Mouse (Mus musculus): ENCODE measurements around the gene Morf4l2. TPM values are rescaled to one million over a fixed set of nuclear protein-coding genes. Genes with fewer than 3 reads are reported as not detected.
"Not testable (repeated sequence)": the region's sequence is repeated elsewhere in the genome, so short reads cannot be mapped to it uniquely, and the experiment has no call there.

Gene Morf4l2
- polyA plus RNA-seq, 1 experiment, result 225 TPM

- H3K79me3 ChIP-seq (ENCODE audit: low read depth), result no peaks in the 10 kb centered on the region
- no peaks in the 10 kb centered on the region for H3K36me3 ChIP-seq (ENCODE audit: control insufficient read depth, insufficient read depth)
- TF ChIP-seq CEBPB (IDR thresholded peaks at IDR 0.05; ENCODE audit: low read depth) (no peak), MAX (IDR thresholded peaks at IDR 0.05) (no peak), USF1 (IDR thresholded peaks at IDR 0.05; ENCODE audit: low read depth) (no peak), MYOG (IDR thresholded peaks at IDR 0.05; ENCODE audit: control insufficient read depth, extremely low read depth, insufficient read length) (no peak), CTCF (IDR thresholded peaks at IDR 0.05; ENCODE audit: control insufficient read depth, insufficient read depth, insufficient read length) (no peak), MYOD1 (IDR thresholded peaks at IDR 0.05; ENCODE audit: control insufficient read depth, insufficient read length, low read depth) (no peak), FOSL1 (IDR thresholded peaks at IDR 0.05; ENCODE audit: insufficient read depth, low read length, poor library complexity, severe bottlenecking) (no peak)
- no peaks in the 10 kb centered on the region for H3K79me2 ChIP-seq (ENCODE audit: control insufficient read depth, insufficient read depth)
- H3ac ChIP-seq (ENCODE audit: control insufficient read depth, insufficient read length, low read depth), result no peak overlapping the region
- no peak overlapping the region for H3K4me3 ChIP-seq (ENCODE audit: insufficient read depth, poor library complexity, severe bottlenecking)
- no peaks in the 10 kb centered on the region for H3K27me3 ChIP-seq (ENCODE audit: control insufficient read depth, insufficient read depth, insufficient read length)
Observed at GRCm38 (mm10) chrX:136708782-136709181, 34.7 kb downstream of the Morf4l2 start.

- TF ChIP-seq USF1 (IDR thresholded peaks at IDR 0.05; ENCODE audit: low read depth) (no peak), MAX (IDR thresholded peaks at IDR 0.05) (no peak), MYOD1 (IDR thresholded peaks at IDR 0.05; ENCODE audit: control insufficient read depth, insufficient read length, low read depth) (no peak), MYOG (IDR thresholded peaks at IDR 0.05; ENCODE audit: control insufficient read depth, extremely low read depth, insufficient read length) (no peak), CEBPB (IDR thresholded peaks at IDR 0.05; ENCODE audit: low read depth) (no peak), CTCF (IDR thresholded peaks at IDR 0.05; ENCODE audit: control insufficient read depth, insufficient read depth, insufficient read length) (no peak), FOSL1 (IDR thresholded peaks at IDR 0.05; ENCODE audit: insufficient read depth, low read length, poor library complexity, severe bottlenecking) (no peak)
- H3K4me3 ChIP-seq (ENCODE audit: insufficient read depth, poor library complexity, severe bottlenecking), result no peak overlapping the region
- no peaks in the 10 kb centered on the region for H3K27me3 ChIP-seq (ENCODE audit: control insufficient read depth, insufficient read depth, insufficient read length)
- no peaks in the 10 kb centered on the region for H3K79me3 ChIP-seq (ENCODE audit: low read depth)
- H3ac ChIP-seq (ENCODE audit: control insufficient read depth, insufficient read length, low read depth), result no peak overlapping the region
- no peaks in the 10 kb centered on the region for H3K79me2 ChIP-seq (ENCODE audit: control insufficient read depth, insufficient read depth)
- no peaks in the 10 kb centered on the region for H3K36me3 ChIP-seq (ENCODE audit: control insufficient read depth, insufficient read depth)
Observed at GRCm38 (mm10) chrX:136708168-136708681, 35.3 kb downstream of the Morf4l2 start.

- TF ChIP-seq CTCF (IDR thresholded peaks at IDR 0.05; ENCODE audit: control insufficient read depth, insufficient read depth, insufficient read length) (no peak), MYOG (IDR thresholded peaks at IDR 0.05; ENCODE audit: control insufficient read depth, extremely low read depth, insufficient read length) (no peak), USF1 (IDR thresholded peaks at IDR 0.05; ENCODE audit: low read depth) (peak; percentile 92), CEBPB (IDR thresholded peaks at IDR 0.05; ENCODE audit: low read depth) (no peak), MAX (IDR thresholded peaks at IDR 0.05) (no peak)
- H3K36me3 ChIP-seq (ENCODE audit: control insufficient read depth, insufficient read depth), result no peaks in the 10 kb centered on the region
- H3K4me3 ChIP-seq (ENCODE audit: insufficient read depth, poor library complexity, severe bottlenecking), result peak within 1 kb of the TSS; percentile 6
- H3K79me3 ChIP-seq (ENCODE audit: low read depth), result no peaks in the 10 kb centered on the region
- no peak within 1 kb of the TSS for H3ac ChIP-seq (ENCODE audit: control insufficient read depth, insufficient read length, low read depth)
- no peaks in the 10 kb centered on the region for H3K27me3 ChIP-seq (ENCODE audit: control insufficient read depth, insufficient read depth, insufficient read length)
- H3K79me2 ChIP-seq (ENCODE audit: control insufficient read depth, insufficient read depth), result no peaks in the 10 kb centered on the region
Observed at GRCm38 (mm10) chrX:136707446-136708167, 35.9 kb downstream of the Morf4l2 start, which contains the start of gene Tceal1. Gene Tceal1, plus strand, starts transcription at chrX:136707982.

- TF ChIP-seq CTCF (IDR thresholded peaks at IDR 0.05; ENCODE audit: control insufficient read depth, insufficient read depth, insufficient read length) (no peak), FOSL1 (IDR thresholded peaks at IDR 0.05; ENCODE audit: insufficient read depth, low read length, poor library complexity, severe bottlenecking) (no peak), USF1 (IDR thresholded peaks at IDR 0.05; ENCODE audit: low read depth) (no peak), CEBPB (IDR thresholded peaks at IDR 0.05; ENCODE audit: low read depth) (no peak), MYOG (IDR thresholded peaks at IDR 0.05; ENCODE audit: control insufficient read depth, extremely low read depth, insufficient read length) (no peak), MAX (IDR thresholded peaks at IDR 0.05) (no peak), MYOD1 (IDR thresholded peaks at IDR 0.05; ENCODE audit: control insufficient read depth, insufficient read length, low read depth) (no peak)
- Histone ChIP-seq H3ac (ENCODE audit: control insufficient read depth, insufficient read length, low read depth) (no peak overlapping the region), H3K4me3 (ENCODE audit: insufficient read depth, poor library complexity, severe bottlenecking) (no peak overlapping the region), H3K36me3 (ENCODE audit: control insufficient read depth, insufficient read depth) (no peaks in the 10 kb centered on the region), H3K79me3 (ENCODE audit: low read depth) (no peaks in the 10 kb centered on the region), H3K79me2 (ENCODE audit: control insufficient read depth, insufficient read depth) (no peaks in the 10 kb centered on the region), H3K27me3 (ENCODE audit: control insufficient read depth, insufficient read depth, insufficient read length) (no peaks in the 10 kb centered on the region)
Observed at GRCm38 (mm10) chrX:136693196-136693595, 50.3 kb downstream of the Morf4l2 start.

GRCm38 (mm10) chrX:136692294-136692675 is 51.2 kb downstream of the Morf4l2 start:
- Histone ChIP-seq H3K27me3 (ENCODE audit: control insufficient read depth, insufficient read depth, insufficient read length) (no peaks in the 10 kb centered on the region), H3K79me2 (ENCODE audit: control insufficient read depth, insufficient read depth) (no peaks in the 10 kb centered on the region), H3K79me3 (ENCODE audit: low read depth) (no peaks in the 10 kb centered on the region), H3K4me3 (ENCODE audit: insufficient read depth, poor library complexity, severe bottlenecking) (no peak overlapping the region), H3ac (ENCODE audit: control insufficient read depth, insufficient read length, low read depth) (no peak overlapping the region), H3K36me3 (ENCODE audit: control insufficient read depth, insufficient read depth) (no peaks in the 10 kb centered on the region)
- no peak for TF ChIP-seq CTCF (IDR thresholded peaks at IDR 0.05; ENCODE audit: control insufficient read depth, insufficient read depth, insufficient read length)
- TF ChIP-seq USF1 (IDR thresholded peaks at IDR 0.05; ENCODE audit: low read depth), result no peak
- no peak for TF ChIP-seq MYOG (IDR thresholded peaks at IDR 0.05; ENCODE audit: control insufficient read depth, extremely low read depth, insufficient read length)
- no peak for TF ChIP-seq MYOD1 (IDR thresholded peaks at IDR 0.05; ENCODE audit: control insufficient read depth, insufficient read length, low read depth)
- TF ChIP-seq MAX (IDR thresholded peaks at IDR 0.05), result no peak
- TF ChIP-seq CEBPB (IDR thresholded peaks at IDR 0.05; ENCODE audit: low read depth), result no peak
- no peak for TF ChIP-seq FOSL1 (IDR thresholded peaks at IDR 0.05; ENCODE audit: insufficient read depth, low read length, poor library complexity, severe bottlenecking)

GRCm38 (mm10) chrX:136691606-136692293 is 51.7 kb downstream of the Morf4l2 start:
- H3K36me3 ChIP-seq (ENCODE audit: control insufficient read depth, insufficient read depth); H3K79me2 ChIP-seq (ENCODE audit: control insufficient read depth, insufficient read depth); H3K79me3 ChIP-seq (ENCODE audit: low read depth); H3K27me3 ChIP-seq (ENCODE audit: control insufficient read depth, insufficient read depth, insufficient read length); H3K4me3 ChIP-seq (ENCODE audit: insufficient read depth, poor library complexity, severe bottlenecking); H3ac ChIP-seq (ENCODE audit: control insufficient read depth, insufficient read length, low read depth): not testable (repeated sequence)
